Mouse (Mus musculus): ENCODE measurements around the gene Nlrp3.
"Not testable (repeated sequence)": the region's sequence is repeated elsewhere in the genome, so short reads cannot be mapped to it uniquely, and the experiment has no call there.

Gene Nlrp3

GRCm38 (mm10) chr11:59537218-59538130 lies 3.9 kb upstream of the Nlrp3 start:
- DNase-seq (ENCODE audit: low spot score): peak; percentile 79

- peak; percentile 83 for DNase-seq (ENCODE audit: low spot score)
These were observed 3.0 kb upstream of the Nlrp3 start for GRCm38 (mm10) chr11:59538387-59538786.

- no peak for DNase-seq (ENCODE audit: low spot score)
These were observed 1.2 kb upstream of the Nlrp3 start for GRCm38 (mm10) chr11:59540123-59540522.

- no peak for DNase-seq (ENCODE audit: low spot score)
These were observed 1.1 kb downstream of the Nlrp3 start for GRCm38 (mm10) chr11:59542442-59542841.

GRCm38 (mm10) chr11:59543376-59543775 lies 2.0 kb downstream of the Nlrp3 start:
- no peak for DNase-seq (ENCODE audit: low spot score)

GRCm38 (mm10) chr11:59544005-59544404 lies 2.6 kb downstream of the Nlrp3 start:
- DNase-seq (ENCODE audit: low spot score): no peak

- no peak for DNase-seq (ENCODE audit: low spot score)
These were observed 12.8 kb downstream of the Nlrp3 start for GRCm38 (mm10) chr11:59554127-59554526.

- DNase-seq (ENCODE audit: low spot score): no peak
These were observed 13.2 kb downstream of the Nlrp3 start for GRCm38 (mm10) chr11:59554535-59554934.

GRCm38 (mm10) chr11:59560906-59561305 lies 19.5 kb downstream of the Nlrp3 start:
- no peak for DNase-seq (ENCODE audit: low spot score)

GRCm38 (mm10) chr11:59562336-59562735 lies 21.0 kb downstream of the Nlrp3 start:
- no peak for DNase-seq (ENCODE audit: low spot score)

- DNase-seq (ENCODE audit: low spot score): no peak
These were observed 21.5 kb downstream of the Nlrp3 start for GRCm38 (mm10) chr11:59562837-59563236.

- DNase-seq (ENCODE audit: low spot score): no peak
These were observed 27.9 kb downstream of the Nlrp3 start for GRCm38 (mm10) chr11:59569306-59569705.

GRCm38 (mm10) chr11:59575726-59576125 lies 34.4 kb downstream of the Nlrp3 start:
- peak; percentile 54 for DNase-seq (ENCODE audit: low spot score)

GRCm38 (mm10) chr11:59576135-59576534 lies 34.8 kb downstream of the Nlrp3 start, which contains the start of gene Olfr222:
Gene Olfr222, minus strand, starts transcription at chr11:59576235.
- not testable (repeated sequence) for DNase-seq (ENCODE audit: low spot score)

- DNase-seq (ENCODE audit: low spot score): peak; percentile 55
These were observed 43.2 kb downstream of the Nlrp3 start for GRCm38 (mm10) chr11:59584539-59584938.

- DNase-seq (ENCODE audit: low spot score): no peak
These were observed 48.1 kb downstream of the Nlrp3 start for GRCm38 (mm10) chr11:59589496-59589895.

- no peak for DNase-seq (ENCODE audit: low spot score)
These were observed 51.8 kb downstream of the Nlrp3 start, which contains the start of gene Olfr223 for GRCm38 (mm10) chr11:59593189-59593588. Gene Olfr223, minus strand, starts transcription at chr11:59593289.

GRCm38 (mm10) chr11:59596091-59596490 lies 54.7 kb downstream of the Nlrp3 start:
- DNase-seq (ENCODE audit: low spot score): no peak

GRCm38 (mm10) chr11:59596950-59597349 lies 55.6 kb downstream of the Nlrp3 start:
- no peak for DNase-seq (ENCODE audit: low spot score)

- DNase-seq (ENCODE audit: low spot score): no peak
These were observed 57.8 kb downstream of the Nlrp3 start for GRCm38 (mm10) chr11:59599211-59599610.

GRCm38 (mm10) chr11:59600872-59601271 lies 59.5 kb downstream of the Nlrp3 start:
- no peak for DNase-seq (ENCODE audit: low spot score)

GRCm38 (mm10) chr11:59602287-59602686 lies 60.9 kb downstream of the Nlrp3 start:
- no peak for DNase-seq (ENCODE audit: low spot score)

- no peak for DNase-seq (ENCODE audit: low spot score)
These were observed 70.3 kb downstream of the Nlrp3 start for GRCm38 (mm10) chr11:59611646-59612045.

GRCm38 (mm10) chr11:59614120-59614519 lies 72.8 kb downstream of the Nlrp3 start:
- DNase-seq (ENCODE audit: low spot score): no peak
